Mouse (Mus musculus) stomach, embryonic 14.5 days (tissue): ENCODE data around the gene Ube2f. TPM values are rescaled to one million over a fixed set of nuclear protein-coding genes. Genes with fewer than 3 reads are reported as not detected.

Experiments used
- ATAC-seq: fragments of 200-750 bp; cut with Nextera tagmentation; 2 replicates; pipeline ENCODE4 v1.8.0; 2017; ENCODE audit warnings: low read depth, moderate TSS enrichment; ENCODE audit not compliant: insufficient number of reproducible peaks, insufficient read depth, low FRiP score
- H3K27ac ChIP-seq: fragments of 300-500 bp; sonication (generic); 2 replicates; pipeline ENCODE4 v1.5.1; 2014; ENCODE audit warnings: mild to moderate bottlenecking, low read length, moderate library complexity, mixed read lengths
- H3K27me3 ChIP-seq: fragments of 300-500 bp; sonication (generic); 2 replicates; pipeline ENCODE4 v1.6.1; 2014; ENCODE audit warnings: low read length, control low read depth, mixed read lengths; ENCODE audit not compliant: control insufficient read depth, insufficient read depth
- H3K36me3 ChIP-seq: fragments of 300-500 bp; sonication (generic); 2 replicates; pipeline ENCODE4 v1.6.1; 2014; ENCODE audit warnings: mild to moderate bottlenecking, control low read depth, low read length, moderate library complexity, mixed read lengths; ENCODE audit not compliant: control insufficient read depth, insufficient read depth
- H3K4me1 ChIP-seq: fragments of 300-500 bp; sonication (generic); 2 replicates; pipeline ENCODE4 v1.6.1; 2014; ENCODE audit warnings: low read length, control low read depth, mixed read lengths; ENCODE audit not compliant: control insufficient read depth, insufficient read depth
- H3K4me2 ChIP-seq: fragments of 300-500 bp; sonication (generic); replicated peaks from 2 replicates; pipeline ENCODE4 v1.6.1; 2014; ENCODE audit warnings: low read depth, low read length, control low read depth
- H3K4me3 ChIP-seq: fragments of 300-500 bp; sonication (generic); 2 replicates; pipeline ENCODE4 v1.5.1; 2014; ENCODE audit warnings: low read depth, low read length, control low read depth
- H3K9ac ChIP-seq: fragments of 300-500 bp; sonication (generic); replicated peaks from 2 replicates; pipeline ENCODE4 v1.6.1; 2014; ENCODE audit warnings: low read depth, mild to moderate bottlenecking, control low read depth, low read length, moderate library complexity, mixed read lengths
- H3K9me3 ChIP-seq: fragments of 300-500 bp; sonication (generic); 2 replicates; pipeline ENCODE4 v1.6.1; 2016; ENCODE audit warnings: low read depth, low read length, control low read depth; ENCODE audit not compliant: control insufficient read depth
- WGBS: fragments of 180-500 bp; shearing (Covaris S2); extraction: QIAGEN DNeasy Blood & Tissue Kit; methylation state at CpG from one replicate; pipeline ENCODE4 v1.1.7; 2014; 5-methylcytosine and 5-hydroxymethylcytosine counted together
- polyA plus RNA-seq: library from polyadenylated mRNA; unstranded; fragments of >200 nt; fragmentation: Nextera tagmentation; extraction: Ambion mirVana; gene quantifications from 2 replicates; pipeline ENCODE4 v1.2.1, GENCODE M21; 2014

The Ube2f gene
- polyA plus RNA-seq, 1 experiment from 2014 or later = 67.1 TPM

DNA sequence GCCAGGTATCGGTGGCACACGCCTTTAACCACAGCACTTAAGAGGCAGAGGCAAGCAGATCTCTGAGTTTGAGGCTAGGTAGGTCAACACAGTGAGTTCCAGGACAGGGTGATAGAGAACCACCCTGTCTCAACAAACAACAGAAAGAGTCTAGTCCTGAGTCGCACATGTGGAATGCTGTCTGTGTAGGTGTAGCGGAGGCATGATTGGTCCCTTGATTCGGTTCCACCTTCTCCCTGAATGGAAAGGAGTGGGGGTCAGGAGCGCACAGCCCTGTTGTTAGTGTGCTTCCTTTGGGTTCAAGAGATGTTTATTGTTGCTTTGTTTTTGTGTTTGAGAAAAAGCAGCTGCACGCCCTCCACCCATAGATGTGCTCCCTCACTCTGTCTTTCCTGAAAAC is 12.4 kb downstream of the Ube2f start:
- Histone ChIP-seq H3K27me3 (no peaks in the 10 kb centered on the region), H3K4me1 (0 out of 2 replicates have a peak, but pooled peaks cover 2% of the 10 kb centered on the region), H3K9me3 (no peaks in the 10 kb centered on the region), H3K4me3 (no peak overlapping the region), H3K9ac (no peak overlapping the region), H3K4me2 (no peak overlapping the region), H3K36me3 (peaks cover 7% of the 10 kb centered on the region; the same call in 1 of the 2 replicates), H3K27ac (no peak overlapping the region)
- ATAC-seq = no peak
- 88% methylated on average over 7 of the region's 7 CpGs for WGBS

GRCm38 (mm10) chr1:91272260-91272659 is 22.2 kb downstream of the Ube2f start:
- H3K27ac ChIP-seq = no peak overlapping the region

DNA sequence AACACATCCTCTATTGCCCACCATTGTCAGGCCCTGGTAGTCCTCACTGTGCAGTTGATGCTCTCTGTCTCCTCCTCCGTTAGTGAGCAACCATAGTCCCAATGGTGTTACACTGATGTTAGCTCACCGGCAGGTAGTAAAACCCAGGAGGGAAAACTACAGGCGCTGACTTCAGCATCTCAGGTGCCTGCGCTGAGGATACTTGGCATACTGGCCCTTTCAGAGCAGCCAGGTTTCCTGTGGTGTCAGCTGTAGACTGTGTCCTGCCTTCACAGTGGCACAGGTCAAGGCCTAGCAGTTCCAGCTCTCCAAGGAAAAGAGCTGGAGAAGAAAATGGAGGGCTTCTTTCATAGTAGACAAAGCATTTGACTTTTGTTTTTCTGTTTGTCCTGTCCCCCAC is 26.5 kb downstream of the Ube2f start:
- peaks cover 30% of the 10 kb centered on the region for H3K36me3 ChIP-seq
- no peaks in the 10 kb centered on the region for H3K27me3 ChIP-seq
- H3K9me3 ChIP-seq = no peaks in the 10 kb centered on the region
- H3K27ac ChIP-seq = no peak overlapping the region
- WGBS = 95% methylated on average over 4 of the region's 4 CpGs
- no peak overlapping the region for H3K9ac ChIP-seq
- ATAC-seq = no peak
- no peak overlapping the region for H3K4me2 ChIP-seq
- no peaks in the 10 kb centered on the region for H3K4me1 ChIP-seq
- no peak overlapping the region for H3K4me3 ChIP-seq

More at GRCm38 (mm10) chr1:91272260-91272659, 22.2 kb downstream of the Ube2f start:
- Histone ChIP-seq H3K9ac (no peak overlapping the region), H3K4me2 (no peak overlapping the region), H3K4me1 (no peaks in the 10 kb centered on the region), H3K9me3 (no peaks in the 10 kb centered on the region), H3K4me3 (no peak overlapping the region), H3K36me3 (peaks cover 15% of the 10 kb centered on the region), H3K27me3 (no peaks in the 10 kb centered on the region)
- no peak for ATAC-seq
- 85% methylated on average over 2 of the region's 2 CpGs for WGBS

GRCm38 (mm10) chr1:91277480-91277879 is 27.4 kb downstream of the Ube2f start:
- WGBS = 93% methylated on average over 2 of the region's 2 CpGs
- H3K4me3 ChIP-seq = no peak overlapping the region
- ATAC-seq = no peak
- no peak overlapping the region for H3K27ac ChIP-seq
- peaks cover 30% of the 10 kb centered on the region for H3K36me3 ChIP-seq
- H3K9me3 ChIP-seq = no peaks in the 10 kb centered on the region
- no peak overlapping the region for H3K9ac ChIP-seq
- no peaks in the 10 kb centered on the region for H3K4me1 ChIP-seq
- no peaks in the 10 kb centered on the region for H3K27me3 ChIP-seq
- no peak overlapping the region for H3K4me2 ChIP-seq

GRCm38 (mm10) chr1:91278410-91279119 is 28.5 kb downstream of the Ube2f start:
- ATAC-seq = no peak
- Histone ChIP-seq H3K9ac (no peak overlapping the region), H3K27ac (no peak overlapping the region), H3K9me3 (no peaks in the 10 kb centered on the region), H3K4me1 (no peaks in the 10 kb centered on the region), H3K4me2 (no peak overlapping the region), H3K4me3 (no peak overlapping the region), H3K36me3 (peaks cover 30% of the 10 kb centered on the region), H3K27me3 (no peaks in the 10 kb centered on the region)
- WGBS = 90% methylated on average over 3 of the region's 3 CpGs

DNA sequence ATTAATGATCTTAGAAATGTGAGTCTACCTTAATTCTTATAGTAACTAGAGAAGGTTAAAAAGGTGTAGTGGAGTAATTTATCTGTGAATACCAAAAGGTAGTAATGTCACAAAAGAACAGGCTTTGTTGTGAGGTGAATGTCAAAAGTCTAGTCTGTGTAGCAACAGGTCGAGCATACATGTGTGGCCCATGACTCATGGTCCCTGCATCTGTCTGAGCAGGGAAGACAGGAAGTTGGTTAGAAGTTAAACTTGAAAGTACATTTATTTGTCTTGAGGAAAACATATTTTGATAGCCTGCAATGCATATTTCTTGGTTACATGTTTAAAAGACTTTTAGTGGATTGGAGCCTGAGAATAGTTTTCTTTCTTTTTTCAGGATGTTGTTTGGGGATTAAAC is 29.0 kb downstream of the Ube2f start:
- no peak for ATAC-seq
- Histone ChIP-seq H3K4me3 (no peak overlapping the region), H3K4me2 (no peak overlapping the region), H3K4me1 (no peaks in the 10 kb centered on the region), H3K36me3 (peaks cover 30% of the 10 kb centered on the region), H3K27me3 (no peaks in the 10 kb centered on the region), H3K27ac (no peak overlapping the region), H3K9ac (no peak overlapping the region), H3K9me3 (no peaks in the 10 kb centered on the region)
- WGBS = 87% methylated on average over 1 of the region's 1 CpGs

GRCm38 (mm10) chr1:91282582-91282981 is 32.5 kb downstream of the Ube2f start:
- Histone ChIP-seq H3K9me3 (no peaks in the 10 kb centered on the region), H3K4me3 (no peak overlapping the region), H3K27me3 (no peaks in the 10 kb centered on the region), H3K4me2 (no peak overlapping the region), H3K36me3 (peaks cover 36% of the 10 kb centered on the region), H3K27ac (no peak overlapping the region), H3K9ac (no peak overlapping the region), H3K4me1 (no peaks in the 10 kb centered on the region)
- 88% methylated on average over 1 of the region's 1 CpGs for WGBS
- no peak for ATAC-seq

GRCm38 (mm10) chr1:91289375-91289774 is 39.3 kb downstream of the Ube2f start:
- H3K9me3 ChIP-seq = no peaks in the 10 kb centered on the region
- no peak overlapping the region for H3K9ac ChIP-seq
- H3K4me3 ChIP-seq = no peak overlapping the region
- H3K27ac ChIP-seq = no peak overlapping the region
- H3K4me1 ChIP-seq = no peaks in the 10 kb centered on the region
- ATAC-seq = no peak
- H3K36me3 ChIP-seq = peaks cover 23% of the 10 kb centered on the region
- H3K4me2 ChIP-seq = no peak overlapping the region
- no peaks in the 10 kb centered on the region for H3K27me3 ChIP-seq
- 96% methylated on average over 1 of the region's 1 CpGs for WGBS
